Mouse (Mus musculus): ENCODE measurements around the gene Eps15.

Gene Eps15

DNA sequence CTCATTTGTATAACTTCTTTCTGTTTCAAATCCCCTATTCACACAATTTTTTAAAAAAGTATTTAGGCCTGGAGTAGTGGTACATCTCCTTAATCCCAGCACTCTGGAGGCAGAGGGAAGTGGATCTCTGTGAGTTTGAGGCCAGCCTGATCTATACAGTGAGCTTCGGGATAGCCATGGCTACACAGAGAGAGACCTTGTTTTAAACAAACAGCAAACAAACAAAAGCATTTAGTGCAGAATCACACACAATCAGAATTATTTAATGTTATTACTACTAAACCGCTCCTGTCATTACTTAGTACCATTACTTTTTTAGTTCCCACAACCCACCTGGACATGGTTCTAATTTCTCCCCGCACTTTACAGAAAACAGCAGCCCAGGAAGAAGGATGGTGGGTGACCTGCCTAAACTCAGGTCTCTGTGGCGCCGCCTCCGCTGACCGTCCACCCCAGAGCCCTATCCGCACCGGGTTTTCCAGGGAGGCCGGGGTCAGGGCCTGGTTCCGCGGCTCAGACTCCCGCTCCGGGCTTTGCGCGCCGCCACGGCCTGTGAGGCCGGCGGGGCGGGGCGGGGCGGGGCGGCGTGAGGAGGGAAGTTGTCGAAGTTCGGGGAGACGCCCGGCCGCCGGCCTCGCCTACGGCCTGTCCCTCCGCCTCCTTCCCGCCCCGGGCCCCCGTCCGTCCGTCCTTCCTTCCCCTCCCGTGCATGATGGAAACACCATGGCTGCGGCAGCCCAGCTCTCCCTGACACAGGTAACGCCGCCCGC is at the start of gene Eps15:
TSS of gene Eps15 (plus strand) at position 580 of the 770 bp plus-strand sequence.
- peak; percentile 88 to 92 for DNase-seq (ENCODE audit: low spot score in 2 of 2)

DNA sequence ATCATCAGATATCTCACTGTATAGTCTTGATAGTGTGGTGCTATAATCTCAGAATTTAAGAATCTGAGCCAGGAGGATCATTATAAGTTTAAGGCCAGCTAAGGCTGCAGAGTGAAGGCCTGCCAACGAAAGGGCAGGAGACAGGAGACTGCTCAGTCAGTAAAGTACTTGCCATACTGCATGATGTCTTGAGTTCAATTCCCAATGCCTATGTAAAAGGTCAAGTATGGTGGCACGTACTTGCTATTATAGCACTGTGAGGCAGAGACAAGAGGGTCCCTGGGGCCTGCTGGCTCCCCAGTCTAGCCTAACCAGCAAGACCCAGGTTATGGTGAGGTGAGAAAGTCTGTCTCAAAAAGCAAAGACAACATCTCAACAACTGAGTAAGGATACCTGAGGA is 45.9 kb upstream of the Eps15 start, which contains the start of gene Calr4:
TSS of gene Calr4 (plus strand) at position 301 of the 400 bp plus-strand sequence.
- no peak for DNase-seq (ENCODE audit: low spot score in 2 of 2)

DNA sequence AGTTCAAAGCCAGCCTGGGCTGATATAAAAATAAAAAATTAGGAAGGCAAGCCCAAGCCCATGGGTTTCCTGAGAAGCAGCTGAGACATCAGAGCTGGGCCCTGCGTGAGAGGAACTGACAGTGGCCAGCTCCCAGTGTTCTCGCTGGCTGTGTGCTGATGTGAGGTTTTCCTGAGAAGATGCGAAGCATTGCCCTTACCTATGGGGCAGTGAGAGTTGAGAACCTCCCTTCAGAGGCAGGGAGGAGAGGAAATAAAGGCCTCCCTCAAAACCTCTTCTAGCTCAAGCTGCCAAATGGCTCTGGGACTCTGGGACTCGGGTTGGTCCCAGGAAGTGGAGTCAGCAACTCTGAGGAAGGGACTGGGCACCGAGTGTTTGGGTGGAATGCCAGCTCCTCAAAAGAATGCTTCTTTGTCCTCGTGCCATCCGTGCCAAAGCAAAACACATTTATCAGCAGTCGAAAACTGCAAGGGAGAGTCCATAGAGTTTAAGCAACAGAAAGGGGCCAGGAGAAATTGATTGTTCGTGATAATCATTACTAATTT is 45.2 kb upstream of the Eps15 start:
- no peak for DNase-seq (ENCODE audit: low spot score in 2 of 2)

DNA sequence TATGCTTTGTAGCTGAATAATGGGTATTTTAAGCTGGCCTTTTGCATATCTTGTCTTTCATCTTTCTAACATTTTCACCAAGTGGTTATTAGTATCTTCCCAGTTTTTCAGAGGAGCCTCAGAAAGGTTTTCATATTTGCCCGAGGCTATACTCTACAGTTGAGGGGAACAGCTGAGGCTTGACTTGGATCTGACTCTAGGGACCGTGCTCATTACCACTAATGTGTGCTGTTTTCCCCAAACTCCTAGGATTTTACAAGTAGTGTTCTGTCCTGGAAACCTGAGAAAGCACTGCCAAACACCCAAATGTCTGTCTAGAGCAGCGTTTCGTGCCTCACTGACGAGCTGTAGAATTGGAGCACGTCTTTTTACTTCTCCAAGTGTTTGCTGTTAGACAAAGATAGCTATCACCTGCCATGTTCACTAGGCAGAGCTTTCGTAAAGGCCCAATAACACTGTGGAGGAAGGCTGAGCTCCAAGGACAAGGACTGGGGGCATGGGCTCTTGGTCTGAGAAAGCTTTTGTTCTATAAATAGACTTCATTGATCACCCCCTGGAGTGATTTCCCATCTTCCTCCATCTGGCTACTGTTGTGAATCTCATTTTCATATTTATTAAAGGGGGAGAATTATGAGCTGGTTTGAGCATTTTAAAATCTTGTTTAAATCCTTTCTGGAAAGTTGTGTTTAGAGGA is 43.7 kb upstream of the Eps15 start:
- DNase-seq (ENCODE audit: low spot score in 2 of 2) = no peak

DNA sequence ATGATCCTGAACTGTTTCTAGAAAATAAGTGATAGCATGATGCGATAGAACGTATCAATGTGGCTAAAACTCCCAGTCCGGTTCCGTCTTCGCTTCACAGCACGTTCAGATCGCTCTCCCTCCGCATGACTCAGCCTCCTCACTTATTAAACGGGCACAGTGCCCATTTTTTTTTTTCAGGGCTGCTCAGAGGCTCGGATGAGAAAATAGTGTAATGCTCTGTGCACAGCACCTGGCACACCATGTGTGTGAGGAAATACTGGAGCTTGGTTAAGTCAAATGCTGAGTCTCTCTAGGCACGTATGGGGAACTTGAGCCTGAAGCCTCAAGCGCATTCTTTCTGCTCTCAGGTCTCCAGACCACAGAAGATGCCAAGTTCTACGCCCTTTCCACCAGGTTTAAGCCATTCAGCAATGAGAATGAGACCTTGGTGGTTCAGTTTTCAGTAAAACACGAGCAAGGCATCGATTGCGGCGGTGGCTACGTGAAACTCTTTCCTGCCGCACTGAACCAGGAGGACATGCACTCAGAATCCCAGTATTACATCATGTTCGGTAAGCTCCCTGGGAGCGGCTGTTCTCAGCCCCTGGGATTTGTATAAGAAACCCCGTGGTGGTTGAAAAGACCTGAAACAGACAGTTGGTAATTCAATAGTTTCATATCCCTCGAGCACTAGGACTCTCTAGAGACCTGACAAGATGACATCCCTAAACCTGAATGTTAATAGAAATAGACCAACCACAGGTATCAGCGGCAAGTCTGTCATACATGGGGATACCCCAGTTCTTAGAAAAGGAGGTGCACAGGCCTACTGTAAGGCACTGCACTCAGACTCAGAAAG is 41.4 kb upstream of the Eps15 start:
- no peak for DNase-seq (ENCODE audit: low spot score in 2 of 2)

DNA sequence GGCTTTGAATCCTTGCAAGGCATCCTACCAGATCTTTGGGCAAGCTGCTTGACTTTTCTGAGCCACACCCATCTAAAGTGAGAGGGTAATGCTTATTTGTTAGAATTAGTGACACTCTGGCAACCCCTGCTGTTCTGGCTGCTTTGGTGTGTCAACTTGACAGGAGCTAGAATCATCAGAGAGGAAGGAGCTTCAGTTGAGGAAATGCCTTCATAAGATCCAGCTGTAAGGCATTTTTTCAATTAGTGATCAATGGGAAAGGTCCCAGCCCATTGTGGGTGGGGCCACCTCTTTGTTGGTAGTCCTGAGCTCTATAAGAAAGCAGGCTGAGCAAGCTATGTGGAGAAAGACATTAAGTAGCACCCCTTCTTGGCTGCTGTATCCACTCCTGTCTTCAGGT is 38.8 kb upstream of the Eps15 start:
- DNase-seq (ENCODE audit: low spot score in 2 of 2) = no peak

GRCm38 (mm10) chr4:109241934-109242333 is 38.1 kb upstream of the Eps15 start:
- peak; percentile 23 to 61 for DNase-seq (ENCODE audit: low spot score in 2 of 2)

GRCm38 (mm10) chr4:109244506-109244905 is 35.6 kb upstream of the Eps15 start:
- DNase-seq (ENCODE audit: low spot score in 2 of 2) = no peak

- DNase-seq (ENCODE audit: low spot score in 2 of 2) = no peak
These were observed 35.0 kb upstream of the Eps15 start for GRCm38 (mm10) chr4:109245016-109245620.

GRCm38 (mm10) chr4:109251605-109252004 is 28.5 kb upstream of the Eps15 start:
- no peak for DNase-seq (ENCODE audit: low spot score in 2 of 2)

GRCm38 (mm10) chr4:109252199-109252598 is 27.9 kb upstream of the Eps15 start:
- DNase-seq (ENCODE audit: low spot score in 2 of 2) = no peak

GRCm38 (mm10) chr4:109253664-109254151 is 26.4 kb upstream of the Eps15 start:
- no peak for DNase-seq (ENCODE audit: low spot score in 2 of 2)

GRCm38 (mm10) chr4:109254511-109254910 is 25.6 kb upstream of the Eps15 start:
- no peak for DNase-seq (ENCODE audit: low spot score in 2 of 2)

GRCm38 (mm10) chr4:109255321-109255720 is 24.7 kb upstream of the Eps15 start:
- no peak for DNase-seq (ENCODE audit: low spot score in 2 of 2)

DNA sequence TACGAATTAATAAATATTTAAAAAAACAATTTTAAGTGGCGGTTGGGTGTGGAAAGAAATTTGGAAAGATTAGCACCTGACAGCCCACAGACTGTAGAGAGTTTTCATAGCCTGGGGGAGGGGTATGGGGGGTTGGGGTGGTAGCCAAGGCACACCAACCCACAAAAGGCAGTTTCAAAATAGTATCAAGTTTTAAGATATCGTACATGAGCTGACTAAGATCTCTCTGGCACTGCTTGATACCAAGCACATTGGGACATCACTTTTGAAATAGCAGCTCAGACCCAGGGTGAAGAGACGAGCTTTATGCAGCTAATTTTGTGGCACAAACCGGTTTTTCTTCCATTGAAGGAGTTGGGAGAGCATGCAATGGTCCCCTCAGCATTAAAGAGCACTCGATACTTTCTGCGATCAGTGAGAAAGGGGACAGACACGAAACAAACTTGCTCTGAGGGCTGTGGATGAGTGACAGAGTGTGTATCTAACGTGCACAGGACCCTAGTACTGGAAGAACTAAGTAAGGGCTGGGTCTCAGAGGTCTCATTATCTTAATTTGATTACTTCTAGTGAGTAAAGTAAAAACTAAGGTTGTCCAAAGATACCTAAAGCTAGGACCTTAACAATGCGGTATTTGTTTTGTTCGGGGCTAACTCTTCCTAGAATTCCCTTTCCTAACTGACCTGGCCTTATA is 24.2 kb upstream of the Eps15 start:
- DNase-seq (ENCODE audit: low spot score in 2 of 2) = no peak

- no peak for DNase-seq (ENCODE audit: low spot score in 2 of 2)
These were observed 23.3 kb upstream of the Eps15 start for GRCm38 (mm10) chr4:109256791-109257190.

- DNase-seq (ENCODE audit: low spot score in 2 of 2) = no peak
These were observed 22.4 kb upstream of the Eps15 start for GRCm38 (mm10) chr4:109257639-109258038.

DNA sequence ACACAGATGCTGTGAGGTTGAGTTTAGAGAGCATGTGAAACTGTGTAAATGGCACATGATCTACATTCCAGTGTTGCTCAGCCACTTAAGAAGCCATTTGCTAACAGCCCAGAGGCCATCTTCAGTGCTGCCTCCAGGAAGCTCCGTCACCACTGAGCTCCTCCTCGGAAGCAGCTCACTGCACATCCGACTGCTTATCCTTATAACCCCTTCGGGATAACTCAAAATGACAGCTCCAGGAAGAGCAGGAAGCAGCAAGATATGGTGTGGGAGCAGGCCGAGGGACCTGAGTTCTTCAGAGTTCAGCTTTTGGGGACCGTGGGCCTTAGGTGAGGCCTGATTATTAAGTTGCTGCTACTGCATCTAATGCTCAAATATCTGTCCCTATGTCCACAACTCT is 18.0 kb upstream of the Eps15 start:
- DNase-seq (ENCODE audit: low spot score in 2 of 2) = no peak

GRCm38 (mm10) chr4:109266056-109266455 is 14.0 kb upstream of the Eps15 start:
- DNase-seq (ENCODE audit: low spot score in 2 of 2) = no peak

DNA sequence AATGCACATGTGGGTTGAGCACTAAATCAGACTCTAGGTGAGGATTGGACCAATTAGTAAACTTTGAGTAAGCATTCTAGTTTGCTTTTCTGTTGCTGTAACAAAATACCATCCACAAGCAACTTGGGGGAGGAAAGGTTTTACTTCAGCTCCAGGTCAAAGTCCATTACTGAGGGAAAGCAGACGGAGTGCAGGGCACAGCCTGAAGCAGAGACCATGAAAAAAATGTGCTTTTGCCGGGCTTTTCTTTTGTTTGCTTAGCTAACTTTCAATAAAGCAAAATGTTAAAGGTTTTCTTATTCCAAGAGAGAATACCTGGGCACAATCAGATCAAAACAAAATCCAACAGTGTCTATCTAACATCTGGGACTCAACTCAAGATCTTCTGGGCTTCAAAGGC is 13.3 kb upstream of the Eps15 start:
- no peak for DNase-seq (ENCODE audit: low spot score in 2 of 2)

- no peak for DNase-seq (ENCODE audit: low spot score in 2 of 2)
These were observed 12.6 kb upstream of the Eps15 start for GRCm38 (mm10) chr4:109267452-109267851.
